Mouse (Mus musculus) erythroblast, embryonic 14.5 days (primary cell): ENCODE results near the gene Dst.

ENCODE experiments used
- GATA1 ChIP-seq: IDR thresholded peaks from 2 replicates; pipeline ENCODE4 v1.6.1; 2012; ENCODE audit warnings: low read length, inconsistent platforms, mixed read lengths
- TAL1 ChIP-seq: IDR thresholded peaks from 3 replicates; pipeline ENCODE4 v1.6.1; 2012; ENCODE audit warnings: low read length, inconsistent platforms, mixed read lengths

- no peak for TF ChIP-seq GATA1
- no peak for TF ChIP-seq TAL1
Observed at GRCm38 (mm10) chr1:34120602-34121001, 212.6 kb downstream of the Dst start.
